Mouse (Mus musculus) G1E (cell line): ENCODE data around the gene Dcp1b. TPM values are rescaled to one million over a fixed set of nuclear protein-coding genes. Genes with fewer than 3 reads are reported as not detected.

Experiments
- ATAC-seq: 2 replicates; pipeline ENCODE4 v1.8.0; 2016; ENCODE audit warnings: mild to moderate bottlenecking; ENCODE audit not compliant: insufficient number of reproducible peaks, poor library complexity, low FRiP score, severe bottlenecking; ENCODE audit errors: extremely low read depth
- DNase-seq: peaks from one replicate; pipeline ENCODE4 v3.0.0; 2012; ENCODE audit warnings: low spot score
- H3K27me3 ChIP-seq: 2 replicates; pipeline ENCODE4 v1.6.1; 2012; ENCODE audit warnings: mild to moderate bottlenecking, low read length, inconsistent platforms; ENCODE audit not compliant: insufficient read depth
- H3K36me3 ChIP-seq: replicated peaks from 2 replicates; pipeline ENCODE3; 2012; ENCODE audit warnings: mild to moderate bottlenecking, inconsistent platforms
- H3K4me1 ChIP-seq: 2 replicates; pipeline ENCODE4 v1.6.1; 2012; ENCODE audit warnings: low read depth, low read length, inconsistent platforms, mixed read lengths; ENCODE audit not compliant: insufficient read depth
- H3K4me3 ChIP-seq: 2 replicates; pipeline ENCODE4 v1.5.1; 2012; ENCODE audit warnings: low read depth, mild to moderate bottlenecking, inconsistent platforms, low read length, moderate library complexity, mixed read lengths
- H3K9me3 ChIP-seq: replicated peaks from 2 replicates; pipeline ENCODE4 v1.6.1; 2012; ENCODE audit warnings: inconsistent platforms
- CTCF ChIP-seq: IDR thresholded peaks from 2 replicates; pipeline ENCODE4 v1.5.1; 2012; ENCODE audit warnings: low read depth, low read length, inconsistent platforms, mixed read lengths
- GATA1 ChIP-seq: IDR thresholded peaks from 2 replicates; pipeline ENCODE4 v1.6.1; 2012; ENCODE audit warnings: borderline replicate concordance, low read length, inconsistent platforms, mixed read lengths
- GATA2 ChIP-seq: IDR thresholded peaks from 2 replicates; pipeline ENCODE4 v1.6.1; 2012; ENCODE audit warnings: low read depth, low read length, inconsistent platforms, borderline replicate concordance
- POLR2AphosphoS5 ChIP-seq: IDR thresholded peaks from 2 replicates; pipeline ENCODE4 v1.6.1; 2012; ENCODE audit warnings: low read depth, low read length, inconsistent platforms; ENCODE audit not compliant: insufficient replicate concordance
- TAL1 ChIP-seq: conservative IDR thresholded peaks from 2 replicates; pipeline ENCODE4 v1.6.1; 2012; ENCODE audit warnings: low read depth, low read length, inconsistent platforms, mixed read lengths
- polyA plus RNA-seq: library from polyadenylated mRNA; stranded (reverse); fragments of >175 nt; gene quantifications from 2 replicates; pipeline ENCODE4 v1.2.3, GENCODE M21; 2012
- total RNA-seq, 2 experiments: library from RNA; stranded (forward) in 1 of 2; stranded (reverse) in 1 of 2; fragments of 200-1000 nt in 1 of 2; fragments of >200 nt in 1 of 2; fragmentation: Nextera tagmentation in 1 of 2; gene quantifications; 2 replicates each; pipeline ENCODE4 v1.2.3; 2014 to 2017

The Dcp1b gene
- total and polyA plus RNA-seq, 3 experiments: 7.9 to 18.2 (median 15.0) TPM

GRCm38 (mm10) chr6:119177101-119177500, 2.0 kb downstream of the Dcp1b start:
- H3K4me1 ChIP-seq: peaks cover 19% of the 10 kb centered on the region
- H3K36me3 ChIP-seq: peaks cover 31% of the 10 kb centered on the region
- H3K9me3 ChIP-seq: no peaks in the 10 kb centered on the region
- no peak overlapping the region for H3K4me3 ChIP-seq
- H3K27me3 ChIP-seq: no peaks in the 10 kb centered on the region
- ATAC-seq (no peak), DNase-seq (no peak)
- TF ChIP-seq CTCF: no peak
- no peak for TF ChIP-seq GATA1
- TF ChIP-seq POLR2AphosphoS5: no peak
- TF ChIP-seq GATA2: no peak
- no peak for TF ChIP-seq TAL1

DNA sequence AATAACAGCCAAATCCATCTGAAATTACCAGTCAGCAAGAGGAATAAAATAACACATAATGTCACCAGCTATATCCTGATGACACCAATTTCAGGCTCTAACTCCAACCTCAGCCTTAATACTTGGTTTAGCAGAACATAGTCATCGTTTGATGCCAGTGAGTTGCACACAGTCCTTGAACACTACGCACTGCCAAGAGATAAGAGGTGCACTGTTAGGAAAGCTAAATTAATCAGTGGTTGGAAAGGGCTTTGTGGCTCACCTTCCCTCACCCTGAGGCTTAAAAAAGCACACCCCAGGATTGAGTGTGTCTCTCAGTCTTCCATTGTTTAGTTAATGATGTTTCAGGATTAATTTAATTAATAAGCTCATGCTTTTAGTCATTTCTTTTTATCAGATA, 5.1 kb downstream of the Dcp1b start:
- Histone ChIP-seq H3K4me1 (peaks cover 14% of the 10 kb centered on the region), H3K36me3 (peaks cover 52% of the 10 kb centered on the region), H3K9me3 (no peaks in the 10 kb centered on the region), H3K27me3 (no peaks in the 10 kb centered on the region), H3K4me3 (no peak overlapping the region)
- no peak for DNase-seq
- no peak for TF ChIP-seq CTCF
- TF ChIP-seq TAL1: no peak
- no peak for TF ChIP-seq GATA1
- TF ChIP-seq POLR2AphosphoS5: no peak
- no peak for TF ChIP-seq GATA2
- ATAC-seq: no peak

DNA sequence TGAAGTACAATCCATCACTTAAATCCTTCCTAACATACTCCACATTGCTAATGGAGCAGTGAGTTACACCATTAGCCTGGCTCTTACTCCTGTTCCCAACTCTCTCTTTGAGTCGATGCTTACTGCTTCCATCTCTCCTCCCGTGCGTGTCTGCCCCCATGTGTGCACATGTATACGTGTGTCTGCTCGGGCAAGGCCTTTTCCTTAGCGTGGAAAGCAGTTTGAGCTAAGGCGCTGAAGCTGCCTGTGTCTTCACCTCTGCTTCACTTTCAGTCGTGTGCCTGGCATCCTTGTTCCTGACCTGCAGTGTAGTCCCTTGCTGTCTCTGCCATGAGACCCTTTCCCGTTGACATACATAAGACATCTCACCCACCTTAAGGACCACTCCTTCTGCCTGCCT, 7.2 kb downstream of the Dcp1b start:
- no peaks in the 10 kb centered on the region for H3K27me3 ChIP-seq
- DNase-seq (no peak), ATAC-seq (no peak)
- no peak overlapping the region for H3K4me3 ChIP-seq
- peaks cover 56% of the 10 kb centered on the region for H3K36me3 ChIP-seq
- peaks cover 2% of the 10 kb centered on the region; the same call in 1 of the 2 replicates for H3K4me1 ChIP-seq
- TF ChIP-seq GATA1 (no peak), GATA2 (no peak), POLR2AphosphoS5 (no peak), TAL1 (no peak), CTCF (no peak)
- H3K9me3 ChIP-seq: no peaks in the 10 kb centered on the region

GRCm38 (mm10) chr6:119183781-119184180, 8.7 kb downstream of the Dcp1b start:
- Histone ChIP-seq H3K9me3 (no peaks in the 10 kb centered on the region), H3K27me3 (no peaks in the 10 kb centered on the region), H3K4me3 (no peak overlapping the region), H3K36me3 (peaks cover 57% of the 10 kb centered on the region), H3K4me1 (no peaks in the 10 kb centered on the region)
- ATAC-seq (no peak), DNase-seq (no peak)
- TF ChIP-seq TAL1 (no peak), CTCF (no peak), GATA2 (no peak), GATA1 (no peak), POLR2AphosphoS5 (no peak)

GRCm38 (mm10) chr6:119186658-119187057, 11.6 kb downstream of the Dcp1b start:
- DNase-seq: no peak
- H3K36me3 ChIP-seq: peaks cover 65% of the 10 kb centered on the region
- no peak for ATAC-seq

GRCm38 (mm10) chr6:119187631-119188030, 12.6 kb downstream of the Dcp1b start:
- ATAC-seq: no peak
- Histone ChIP-seq H3K4me3 (no peak overlapping the region), H3K4me1 (no peaks in the 10 kb centered on the region), H3K9me3 (no peaks in the 10 kb centered on the region), H3K36me3 (peaks cover 69% of the 10 kb centered on the region), H3K27me3 (no peaks in the 10 kb centered on the region)
- TF ChIP-seq GATA2 (no peak), CTCF (no peak), TAL1 (no peak)
- no peak for DNase-seq

More at GRCm38 (mm10) chr6:119186658-119187057, 11.6 kb downstream of the Dcp1b start:
- TF ChIP-seq CTCF (no peak), POLR2AphosphoS5 (no peak), GATA2 (no peak)
- H3K9me3 ChIP-seq: no peaks in the 10 kb centered on the region
- no peaks in the 10 kb centered on the region for H3K27me3 ChIP-seq
- no peak overlapping the region for H3K4me3 ChIP-seq
- no peaks in the 10 kb centered on the region for H3K4me1 ChIP-seq

DNA sequence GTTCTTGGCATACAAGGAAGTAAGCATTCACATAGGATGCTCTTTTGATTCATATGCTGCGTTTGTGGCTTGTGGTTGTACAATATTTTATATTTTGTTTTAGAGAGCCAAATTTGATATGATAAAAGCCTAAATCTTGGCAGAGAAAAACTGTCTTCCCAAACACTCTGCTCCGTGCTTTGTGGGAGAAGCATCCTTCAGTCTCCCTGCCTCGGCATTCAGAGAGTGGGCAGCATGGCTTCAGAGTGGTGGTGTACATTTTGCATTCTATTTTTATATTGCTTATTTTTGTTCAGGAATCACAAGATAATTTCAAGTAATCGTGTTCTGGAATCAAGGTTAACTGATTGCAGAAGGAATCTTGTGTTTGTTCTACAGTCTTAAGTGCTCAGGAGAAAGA, 16.4 kb downstream of the Dcp1b start:
- no peak for DNase-seq
- Histone ChIP-seq H3K9me3 (no peaks in the 10 kb centered on the region), H3K27me3 (no peaks in the 10 kb centered on the region), H3K36me3 (peaks cover 68% of the 10 kb centered on the region), H3K4me3 (no peak overlapping the region), H3K4me1 (no peaks in the 10 kb centered on the region)
- ATAC-seq: no peak
- TF ChIP-seq CTCF (no peak), GATA1 (no peak), GATA2 (no peak), TAL1 (no peak), POLR2AphosphoS5 (no peak)
